Mouse (Mus musculus): Measurements from ENCODE around the gene Foxp1. TPM values are rescaled to one million over a fixed set of nuclear protein-coding genes. Genes with fewer than 3 reads are reported as not detected.

The Foxp1 gene
- total RNA-seq, 2 experiments from 2014 or later, result 14.7 to 34.4 TPM

GRCm38 (mm10) chr6:99135938-99136729 is 386.4 kb downstream of the Foxp1 start:
- ATAC-seq (replicated peaks; ENCODE audit: low FRiP score, poor library complexity, severe bottlenecking), result no peak

- ATAC-seq (replicated peaks; ENCODE audit: low FRiP score, poor library complexity, severe bottlenecking), result no peak
These were observed 390.7 kb downstream of the Foxp1 start for GRCm38 (mm10) chr6:99131815-99132214.

- ATAC-seq (replicated peaks; ENCODE audit: low FRiP score, poor library complexity, severe bottlenecking), result no peak
These were observed 391.6 kb downstream of the Foxp1 start for GRCm38 (mm10) chr6:99130758-99131410.

GRCm38 (mm10) chr6:99126717-99127116 is 395.8 kb downstream of the Foxp1 start:
- no peak for ATAC-seq (replicated peaks; ENCODE audit: low FRiP score, poor library complexity, severe bottlenecking)

- no peak for ATAC-seq (replicated peaks; ENCODE audit: low FRiP score, poor library complexity, severe bottlenecking)
These were observed 401.4 kb downstream of the Foxp1 start for GRCm38 (mm10) chr6:99120776-99121766.

GRCm38 (mm10) chr6:99118534-99118933 is 404.0 kb downstream of the Foxp1 start:
- ATAC-seq (replicated peaks; ENCODE audit: low FRiP score, poor library complexity, severe bottlenecking), result no peak

- ATAC-seq (replicated peaks; ENCODE audit: low FRiP score, poor library complexity, severe bottlenecking), result no peak
These were observed 405.1 kb downstream of the Foxp1 start for GRCm38 (mm10) chr6:99117411-99117810.

GRCm38 (mm10) chr6:99111856-99112255 is 410.7 kb downstream of the Foxp1 start:
- ATAC-seq (replicated peaks; ENCODE audit: low FRiP score, poor library complexity, severe bottlenecking), result no peak

GRCm38 (mm10) chr6:99108417-99108816 is 414.1 kb downstream of the Foxp1 start:
- ATAC-seq (replicated peaks; ENCODE audit: low FRiP score, poor library complexity, severe bottlenecking), result no peak

- ATAC-seq (replicated peaks; ENCODE audit: low FRiP score, poor library complexity, severe bottlenecking), result no peak
These were observed 414.8 kb downstream of the Foxp1 start for GRCm38 (mm10) chr6:99107674-99108073.

- ATAC-seq (replicated peaks; ENCODE audit: low FRiP score, poor library complexity, severe bottlenecking), result no peak
These were observed 415.4 kb downstream of the Foxp1 start for GRCm38 (mm10) chr6:99107081-99107482.

GRCm38 (mm10) chr6:99105979-99106378 is 416.5 kb downstream of the Foxp1 start:
- ATAC-seq (replicated peaks; ENCODE audit: low FRiP score, poor library complexity, severe bottlenecking), result no peak

GRCm38 (mm10) chr6:99104446-99104845 is 418.1 kb downstream of the Foxp1 start:
- ATAC-seq (replicated peaks; ENCODE audit: low FRiP score, poor library complexity, severe bottlenecking), result no peak

- no peak for ATAC-seq (replicated peaks; ENCODE audit: low FRiP score, poor library complexity, severe bottlenecking)
These were observed 418.6 kb downstream of the Foxp1 start for GRCm38 (mm10) chr6:99103911-99104310.

GRCm38 (mm10) chr6:99101489-99101908 is 421.0 kb downstream of the Foxp1 start:
- no peak for ATAC-seq (replicated peaks; ENCODE audit: low FRiP score, poor library complexity, severe bottlenecking)

GRCm38 (mm10) chr6:99100331-99100730 is 422.2 kb downstream of the Foxp1 start:
- ATAC-seq (replicated peaks; ENCODE audit: low FRiP score, poor library complexity, severe bottlenecking), result no peak

GRCm38 (mm10) chr6:99099781-99100180 is 422.7 kb downstream of the Foxp1 start:
- ATAC-seq (replicated peaks; ENCODE audit: low FRiP score, poor library complexity, severe bottlenecking), result no peak

GRCm38 (mm10) chr6:99097191-99097590 is 425.3 kb downstream of the Foxp1 start:
- ATAC-seq (replicated peaks; ENCODE audit: low FRiP score, poor library complexity, severe bottlenecking), result no peak

- no peak for ATAC-seq (replicated peaks; ENCODE audit: low FRiP score, poor library complexity, severe bottlenecking)
These were observed 425.8 kb downstream of the Foxp1 start for GRCm38 (mm10) chr6:99096776-99097166.

- no peak for ATAC-seq (replicated peaks; ENCODE audit: low FRiP score, poor library complexity, severe bottlenecking)
These were observed 426.3 kb downstream of the Foxp1 start for GRCm38 (mm10) chr6:99096105-99096775.
